Mouse (Mus musculus) MEL (cell line): Measurements from ENCODE around the gene Krt23.

Source experiments
- CTCF ChIP-seq, 3 experiments: IDR thresholded peaks in 2 of 3; conservative IDR thresholded peaks in 1 of 3; 2 replicates each; pipeline ENCODE4 v1.5.1; 2011 to 2012; ENCODE audit warnings: low read length in 3 of 3, low read depth in 2 of 3, mild to moderate bottlenecking in 2 of 3, improper control_type of control experiment in 1 of 3, inconsistent platforms in 1 of 3, mixed read lengths in 1 of 3, moderate library complexity in 1 of 3; ENCODE audit not compliant: control insufficient read depth in 1 of 3, insufficient read depth in 1 of 3, poor library complexity in 1 of 3, severe bottlenecking in 1 of 3
- GATA1 ChIP-seq: IDR thresholded peaks from 2 replicates; pipeline ENCODE4 v1.6.1; 2011; ENCODE audit warnings: low read depth, low read length, improper control_type of control experiment
- TAL1 ChIP-seq: IDR thresholded peaks from 2 replicates; pipeline ENCODE4 v1.6.1; 2012; ENCODE audit warnings: mild to moderate bottlenecking, inconsistent platforms, low read length, moderate library complexity, mixed read lengths
- USF1 ChIP-seq: IDR thresholded peaks from 2 replicates; pipeline ENCODE4 v1.6.1; 2014; ENCODE audit warnings: low read depth, mild to moderate bottlenecking, inconsistent platforms, low read length, improper control_type of control experiment, moderate library complexity

DNA sequence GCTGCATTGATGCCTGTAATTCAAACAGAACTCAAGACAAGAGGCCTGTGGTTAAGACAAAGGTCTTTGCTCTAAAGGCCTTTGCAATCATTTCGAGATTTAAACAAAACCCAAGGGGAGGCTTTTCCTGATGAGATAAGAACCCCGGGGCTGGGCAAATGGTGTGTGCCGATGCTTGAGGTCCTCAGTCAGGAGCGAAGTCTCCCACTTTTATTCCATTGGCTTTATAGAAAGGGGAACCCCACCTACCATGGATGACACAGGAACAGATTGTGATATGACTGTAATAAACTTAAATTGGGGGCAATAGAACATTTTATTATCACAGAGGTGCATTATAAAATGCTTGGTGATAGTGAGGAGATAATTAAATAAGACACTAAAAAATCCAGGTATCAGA, 56.3 kb downstream of the Krt23 start:
- TF ChIP-seq CTCF (IDR thresholded peaks at IDR 0.05 in 2 of 3, conservative IDR thresholded peaks at IDR 0.05 in 1 of 3; ENCODE audit: control insufficient read depth in 1 of 3, insufficient read depth in 1 of 3, low read depth in 2 of 3, low read length in 3 of 3, poor library complexity in 1 of 3, severe bottlenecking in 1 of 3) (no peak), GATA1 (no peak), USF1 (no peak), TAL1 (no peak)
